Mouse (Mus musculus): ENCODE measurements around the gene Id2. TPM values are rescaled to one million over a fixed set of nuclear protein-coding genes. Genes with fewer than 3 reads are reported as not detected.

Id2 gene
- total and polyA plus RNA-seq, 2 experiments from 2014 or later, result 83.7 to 131 TPM

GRCm38 (mm10) chr12:25092027-25092704 lies 4.8 kb downstream of the Id2 start:
- no peaks in the 10 kb centered on the region for H3K27me3 ChIP-seq (ENCODE audit: control insufficient read depth, insufficient read depth, low read length)
- TF ChIP-seq CTCF (IDR thresholded peaks at IDR 0.05; ENCODE audit: low read depth), result peak; percentile 99
- TF ChIP-seq EP300 (IDR thresholded peaks at IDR 0.05; ENCODE audit: low read depth), result no peak
- DNase-seq (ENCODE audit: low spot score), result peak; percentile 83
- H3K4me1 ChIP-seq (ENCODE audit: control insufficient read depth, insufficient read depth), result peaks cover 19% of the 10 kb centered on the region
- H3K4me2 ChIP-seq (ENCODE audit: low read depth, low read length), result peak overlapping the region; percentile 68
- H3K36me3 ChIP-seq (replicated peaks; ENCODE audit: control insufficient read depth, insufficient read depth, low read length), result no peaks in the 10 kb centered on the region
- no peaks in the 10 kb centered on the region for H3K9me3 ChIP-seq (replicated peaks; ENCODE audit: control insufficient read depth, low read length)
- peak overlapping the region; percentile 37 for H3K4me3 ChIP-seq (ENCODE audit: low read depth, low read length)
- ATAC-seq (ENCODE audit: insufficient read depth, low read depth), result peak; percentile 51
- H3K9ac ChIP-seq (replicated peaks; ENCODE audit: low read depth, low read length), result no peak overlapping the region
- no peak overlapping the region for H3K27ac ChIP-seq (ENCODE audit: low read depth)
- WGBS, result 8% methylated on average over 25 of the region's 25 CpGs

DNA sequence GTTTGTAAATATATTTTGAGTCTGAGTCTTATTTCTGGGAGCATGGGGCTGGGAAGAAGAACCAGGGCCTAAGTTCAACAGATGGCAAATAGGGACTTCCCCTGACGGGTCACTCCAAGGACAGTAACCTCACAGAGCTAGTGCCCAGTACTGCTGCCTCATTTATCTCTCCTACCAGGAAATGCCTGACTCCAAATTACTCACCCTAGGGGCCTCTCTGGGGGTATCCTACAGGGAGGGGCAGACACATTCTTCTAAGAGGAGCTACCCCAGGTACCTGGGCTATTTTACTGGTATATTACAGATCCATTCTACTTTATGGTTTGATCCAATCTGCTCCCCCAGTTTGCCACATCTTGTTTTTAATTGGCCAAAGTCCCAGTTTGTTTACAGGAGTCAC lies 7.5 kb downstream of the Id2 start:
- Histone ChIP-seq H3K27ac (ENCODE audit: low read depth) (no peak overlapping the region), H3K4me3 (ENCODE audit: low read depth, low read length) (no peak overlapping the region), H3K36me3 (replicated peaks; ENCODE audit: control insufficient read depth, insufficient read depth, low read length) (no peaks in the 10 kb centered on the region), H3K9ac (replicated peaks; ENCODE audit: low read depth, low read length) (no peak overlapping the region), H3K4me1 (ENCODE audit: control insufficient read depth, insufficient read depth) (peaks cover 12% of the 10 kb centered on the region), H3K27me3 (ENCODE audit: control insufficient read depth, insufficient read depth, low read length) (no peaks in the 10 kb centered on the region), H3K4me2 (ENCODE audit: low read depth, low read length) (no peak overlapping the region), H3K9me3 (replicated peaks; ENCODE audit: control insufficient read depth, low read length) (no peaks in the 10 kb centered on the region)
- ATAC-seq (ENCODE audit: insufficient read depth, low read depth), result peak; percentile 35; the same call in 1 of the 2 replicates
- TF ChIP-seq CTCF (IDR thresholded peaks at IDR 0.05; ENCODE audit: low read depth) (no peak), EP300 (IDR thresholded peaks at IDR 0.05; ENCODE audit: low read depth) (no peak)
- 18% methylated on average over 1 of the region's 1 CpGs for WGBS
- DNase-seq (ENCODE audit: low spot score), result no peak

GRCm38 (mm10) chr12:25086966-25087365 lies 10.0 kb downstream of the Id2 start:
- no peak for ATAC-seq (ENCODE audit: insufficient read depth, low read depth)
- no peaks in the 10 kb centered on the region for H3K27me3 ChIP-seq (ENCODE audit: control insufficient read depth, insufficient read depth, low read length)
- H3K4me3 ChIP-seq (ENCODE audit: low read depth, low read length), result no peak overlapping the region
- H3K4me1 ChIP-seq (ENCODE audit: control insufficient read depth, insufficient read depth), result peaks cover 14% of the 10 kb centered on the region; the same call in 1 of the 2 replicates
- H3K36me3 ChIP-seq (replicated peaks; ENCODE audit: control insufficient read depth, insufficient read depth, low read length), result no peaks in the 10 kb centered on the region
- H3K4me2 ChIP-seq (ENCODE audit: low read depth, low read length), result no peak overlapping the region
- no peaks in the 10 kb centered on the region for H3K9me3 ChIP-seq (replicated peaks; ENCODE audit: control insufficient read depth, low read length)
- DNase-seq (ENCODE audit: low spot score), result no peak
- H3K27ac ChIP-seq (ENCODE audit: low read depth), result no peak overlapping the region
- no peak for TF ChIP-seq EP300 (IDR thresholded peaks at IDR 0.05; ENCODE audit: low read depth)
- no peak for TF ChIP-seq CTCF (IDR thresholded peaks at IDR 0.05; ENCODE audit: low read depth)
- 58% methylated on average over 4 of the region's 4 CpGs for WGBS
- no peak overlapping the region for H3K9ac ChIP-seq (replicated peaks; ENCODE audit: low read depth, low read length)

DNA sequence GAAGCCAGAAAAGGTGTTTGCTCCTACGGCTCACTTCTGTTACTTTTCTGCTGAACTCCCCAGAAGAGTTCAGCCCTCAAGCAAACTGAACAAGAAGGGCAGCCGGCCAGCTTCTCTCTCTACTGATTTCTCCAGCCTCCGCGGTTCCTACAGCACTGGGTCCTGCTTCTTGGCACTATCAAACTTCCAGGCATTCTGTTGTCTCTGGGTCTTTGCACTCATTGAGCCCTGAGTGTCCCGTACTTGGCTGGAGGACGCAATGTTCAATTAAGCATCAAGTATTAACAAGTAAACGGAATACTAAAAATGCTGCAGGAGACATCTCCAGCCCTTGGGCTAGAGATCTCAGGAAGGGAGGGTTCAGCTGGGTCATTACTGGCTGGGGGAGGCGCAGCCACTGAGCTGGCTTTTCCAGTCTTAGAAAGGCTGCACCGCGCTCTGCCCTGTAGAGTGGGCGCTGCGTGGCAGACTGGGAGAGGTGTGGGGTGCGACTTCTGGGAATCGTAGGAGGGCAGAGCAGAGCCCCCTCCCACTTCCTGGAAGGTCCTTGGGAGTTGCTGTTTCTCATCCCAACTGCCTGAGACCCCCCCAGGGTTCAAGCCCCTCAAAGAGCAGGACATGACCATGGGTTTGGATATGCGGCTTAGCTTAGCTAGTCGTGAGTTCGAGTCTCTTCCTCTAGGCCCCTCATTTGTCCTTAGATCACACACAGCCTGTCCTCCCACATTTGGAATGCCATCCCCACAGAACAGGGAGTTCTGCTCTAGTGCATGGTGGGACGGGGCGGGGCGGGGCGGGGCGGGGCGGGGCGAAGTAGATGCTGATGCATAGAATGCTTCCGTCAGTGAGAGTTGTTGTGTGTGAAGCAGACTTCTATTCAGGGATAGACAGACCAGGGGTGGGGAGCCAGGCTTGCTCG lies 13.4 kb downstream of the Id2 start:
- 32% methylated on average over 26 of the region's 26 CpGs for WGBS
- no peak for TF ChIP-seq EP300 (IDR thresholded peaks at IDR 0.05; ENCODE audit: low read depth)
- no peak for TF ChIP-seq CTCF (IDR thresholded peaks at IDR 0.05; ENCODE audit: low read depth)
- H3K9ac ChIP-seq (replicated peaks; ENCODE audit: low read depth, low read length), result no peak overlapping the region
- no peaks in the 10 kb centered on the region for H3K27me3 ChIP-seq (ENCODE audit: control insufficient read depth, insufficient read depth, low read length)
- H3K4me3 ChIP-seq (ENCODE audit: low read depth, low read length), result no peak overlapping the region
- ATAC-seq (ENCODE audit: insufficient read depth, low read depth), result peak; percentile 53; the same call in 1 of the 2 replicates
- H3K9me3 ChIP-seq (replicated peaks; ENCODE audit: control insufficient read depth, low read length), result no peaks in the 10 kb centered on the region
- peaks cover 11% of the 10 kb centered on the region; the same call in 1 of the 2 replicates for H3K4me1 ChIP-seq (ENCODE audit: control insufficient read depth, insufficient read depth)
- no peak overlapping the region for H3K27ac ChIP-seq (ENCODE audit: low read depth)
- no peaks in the 10 kb centered on the region for H3K36me3 ChIP-seq (replicated peaks; ENCODE audit: control insufficient read depth, insufficient read depth, low read length)
- H3K4me2 ChIP-seq (ENCODE audit: low read depth, low read length), result peak overlapping the region; percentile 38
- DNase-seq (ENCODE audit: low spot score), result no peak

- Histone ChIP-seq H3K4me1 (ENCODE audit: control insufficient read depth, insufficient read depth) (no peaks in the 10 kb centered on the region), H3K9me3 (replicated peaks; ENCODE audit: control insufficient read depth, low read length) (no peaks in the 10 kb centered on the region), H3K4me2 (ENCODE audit: low read depth, low read length) (no peak overlapping the region), H3K27me3 (ENCODE audit: control insufficient read depth, insufficient read depth, low read length) (no peaks in the 10 kb centered on the region), H3K27ac (ENCODE audit: low read depth) (no peak overlapping the region), H3K36me3 (replicated peaks; ENCODE audit: control insufficient read depth, insufficient read depth, low read length) (no peaks in the 10 kb centered on the region), H3K9ac (replicated peaks; ENCODE audit: low read depth, low read length) (no peak overlapping the region), H3K4me3 (ENCODE audit: low read depth, low read length) (no peak overlapping the region)
- TF ChIP-seq CTCF (IDR thresholded peaks at IDR 0.05; ENCODE audit: low read depth) (no peak), EP300 (IDR thresholded peaks at IDR 0.05; ENCODE audit: low read depth) (no peak)
- ATAC-seq (ENCODE audit: insufficient read depth, low read depth), result no peak
- no peak for DNase-seq (ENCODE audit: low spot score)
- WGBS, result 36% methylated on average over 3 of the region's 3 CpGs
Measured at GRCm38 (mm10) chr12:25074344-25074743, 22.6 kb downstream of the Id2 start.
